Mouse (Mus musculus): ENCODE results near the gene Dusp7. TPM values are rescaled to one million over a fixed set of nuclear protein-coding genes. Genes with fewer than 3 reads are reported as not detected.

The Dusp7 gene
- polyA plus RNA-seq, 1 experiment from 2014 or later, result 48.4 TPM

- DNase-seq (ENCODE audit: low spot score) (peak; percentile 77), ATAC-seq (ENCODE audit: low read depth) (peak; percentile 10; the same call in 1 of the 2 replicates)
- Histone ChIP-seq H3K9ac (ENCODE audit: low read depth, low read length) (peak overlapping the region; percentile 97), H3K4me1 (ENCODE audit: control insufficient read depth, insufficient read depth, low read length) (peaks cover 38% of the 10 kb centered on the region), H3K4me3 (ENCODE audit: low read depth, low read length) (peak overlapping the region; percentile 92), H3K4me2 (ENCODE audit: low read depth, low read length) (peak overlapping the region; percentile 97), H3K27me3 (replicated peaks; ENCODE audit: control insufficient read depth, insufficient read depth, low read length) (no peaks in the 10 kb centered on the region), H3K36me3 (ENCODE audit: control insufficient read depth, insufficient read depth, low read length) (peaks cover 34% of the 10 kb centered on the region), H3K27ac (replicated peaks; ENCODE audit: low read depth, low read length) (peak overlapping the region; percentile 98), H3K9me3 (ENCODE audit: control insufficient read depth, low read length) (no peaks in the 10 kb centered on the region)
- WGBS, result 0% methylated on average over 27 of the region's 72 CpGs
Observed at GRCm38 (mm10) chr9:106368831-106369501, 534 bp downstream of the Dusp7 start.

- H3K36me3 ChIP-seq (ENCODE audit: control insufficient read depth, insufficient read depth, low read length), result peaks cover 43% of the 10 kb centered on the region
- H3K27me3 ChIP-seq (replicated peaks; ENCODE audit: control insufficient read depth, insufficient read depth, low read length), result no peaks in the 10 kb centered on the region
- 2% methylated on average over 10 of the region's 11 CpGs for WGBS
- peaks cover 31% of the 10 kb centered on the region for H3K4me1 ChIP-seq (ENCODE audit: control insufficient read depth, insufficient read depth, low read length)
- peak overlapping the region; percentile 97 for H3K9ac ChIP-seq (ENCODE audit: low read depth, low read length)
- ATAC-seq (ENCODE audit: low read depth), result no peak
- peak overlapping the region; percentile 92 for H3K4me3 ChIP-seq (ENCODE audit: low read depth, low read length)
- H3K4me2 ChIP-seq (ENCODE audit: low read depth, low read length), result peak overlapping the region; percentile 97
- H3K27ac ChIP-seq (replicated peaks; ENCODE audit: low read depth, low read length), result peak overlapping the region; percentile 98
- no peaks in the 10 kb centered on the region for H3K9me3 ChIP-seq (ENCODE audit: control insufficient read depth, low read length)
- peak; percentile 77 for DNase-seq (ENCODE audit: low spot score)
Observed at GRCm38 (mm10) chr9:106369801-106370485, 1.5 kb downstream of the Dusp7 start.

GRCm38 (mm10) chr9:106370620-106371383 lies 2.4 kb downstream of the Dusp7 start:
- DNase-seq (ENCODE audit: low spot score) (peak; percentile 83), ATAC-seq (ENCODE audit: low read depth) (no peak)
- H3K9ac ChIP-seq (ENCODE audit: low read depth, low read length), result peak overlapping the region; percentile 97
- H3K36me3 ChIP-seq (ENCODE audit: control insufficient read depth, insufficient read depth, low read length), result peaks cover 52% of the 10 kb centered on the region
- no peaks in the 10 kb centered on the region for H3K27me3 ChIP-seq (replicated peaks; ENCODE audit: control insufficient read depth, insufficient read depth, low read length)
- H3K27ac ChIP-seq (replicated peaks; ENCODE audit: low read depth, low read length), result peak overlapping the region; percentile 98
- no peaks in the 10 kb centered on the region for H3K9me3 ChIP-seq (ENCODE audit: control insufficient read depth, low read length)
- WGBS, result 45% methylated on average over 17 of the region's 30 CpGs
- H3K4me2 ChIP-seq (ENCODE audit: low read depth, low read length), result peak overlapping the region; percentile 97
- peak overlapping the region; percentile 92 for H3K4me3 ChIP-seq (ENCODE audit: low read depth, low read length)
- H3K4me1 ChIP-seq (ENCODE audit: control insufficient read depth, insufficient read depth, low read length), result peaks cover 29% of the 10 kb centered on the region

GRCm38 (mm10) chr9:106371384-106371671 lies 2.9 kb downstream of the Dusp7 start:
- H3K4me1 ChIP-seq (ENCODE audit: control insufficient read depth, insufficient read depth, low read length), result peaks cover 26% of the 10 kb centered on the region
- peak overlapping the region; percentile 97 for H3K9ac ChIP-seq (ENCODE audit: low read depth, low read length)
- H3K9me3 ChIP-seq (ENCODE audit: control insufficient read depth, low read length), result no peaks in the 10 kb centered on the region
- WGBS, result 27% methylated on average over 6 of the region's 6 CpGs
- H3K4me2 ChIP-seq (ENCODE audit: low read depth, low read length), result peak overlapping the region; percentile 97
- H3K36me3 ChIP-seq (ENCODE audit: control insufficient read depth, insufficient read depth, low read length), result peaks cover 54% of the 10 kb centered on the region
- H3K27ac ChIP-seq (replicated peaks; ENCODE audit: low read depth, low read length), result peak overlapping the region; percentile 98
- no peaks in the 10 kb centered on the region for H3K27me3 ChIP-seq (replicated peaks; ENCODE audit: control insufficient read depth, insufficient read depth, low read length)
- peak overlapping the region; percentile 92 for H3K4me3 ChIP-seq (ENCODE audit: low read depth, low read length)
- no peak for ATAC-seq (ENCODE audit: low read depth)
- no peak for DNase-seq (ENCODE audit: low spot score)

- Histone ChIP-seq H3K9me3 (ENCODE audit: control insufficient read depth, low read length) (no peaks in the 10 kb centered on the region), H3K4me3 (ENCODE audit: low read depth, low read length) (peak overlapping the region; percentile 92), H3K9ac (ENCODE audit: low read depth, low read length) (peak overlapping the region; percentile 97), H3K4me1 (ENCODE audit: control insufficient read depth, insufficient read depth, low read length) (peaks cover 22% of the 10 kb centered on the region), H3K36me3 (ENCODE audit: control insufficient read depth, insufficient read depth, low read length) (peaks cover 57% of the 10 kb centered on the region), H3K4me2 (ENCODE audit: low read depth, low read length) (peak overlapping the region; percentile 97), H3K27ac (replicated peaks; ENCODE audit: low read depth, low read length) (peak overlapping the region; percentile 98), H3K27me3 (replicated peaks; ENCODE audit: control insufficient read depth, insufficient read depth, low read length) (no peaks in the 10 kb centered on the region)
- no peak for ATAC-seq (ENCODE audit: low read depth)
- peak; percentile 71 for DNase-seq (ENCODE audit: low spot score)
- WGBS, result 10% methylated on average over 6 of the region's 6 CpGs
Observed at GRCm38 (mm10) chr9:106371776-106372175, 3.3 kb downstream of the Dusp7 start.

GRCm38 (mm10) chr9:106372431-106373412 lies 4.3 kb downstream of the Dusp7 start:
- H3K4me2 ChIP-seq (ENCODE audit: low read depth, low read length), result peak overlapping the region; percentile 97
- H3K4me3 ChIP-seq (ENCODE audit: low read depth, low read length), result peak overlapping the region; percentile 92; the same call in 1 of the 2 replicates
- H3K27ac ChIP-seq (replicated peaks; ENCODE audit: low read depth, low read length), result no peak overlapping the region
- no peak for ATAC-seq (ENCODE audit: low read depth)
- peak overlapping the region; percentile 97; the same call in 1 of the 2 replicates for H3K9ac ChIP-seq (ENCODE audit: low read depth, low read length)
- WGBS, result 81% methylated on average over 11 of the region's 11 CpGs
- H3K27me3 ChIP-seq (replicated peaks; ENCODE audit: control insufficient read depth, insufficient read depth, low read length), result no peaks in the 10 kb centered on the region
- H3K4me1 ChIP-seq (ENCODE audit: control insufficient read depth, insufficient read depth, low read length), result peaks cover 18% of the 10 kb centered on the region
- DNase-seq (ENCODE audit: low spot score), result no peak
- no peaks in the 10 kb centered on the region for H3K9me3 ChIP-seq (ENCODE audit: control insufficient read depth, low read length)
- peaks cover 66% of the 10 kb centered on the region for H3K36me3 ChIP-seq (ENCODE audit: control insufficient read depth, insufficient read depth, low read length)

- Histone ChIP-seq H3K9ac (ENCODE audit: low read depth, low read length) (0 out of 2 replicates have a peak overlapping the region, but pooled peaks have one; percentile 3), H3K27ac (replicated peaks; ENCODE audit: low read depth, low read length) (no peak overlapping the region), H3K4me1 (ENCODE audit: control insufficient read depth, insufficient read depth, low read length) (peaks cover 18% of the 10 kb centered on the region), H3K27me3 (replicated peaks; ENCODE audit: control insufficient read depth, insufficient read depth, low read length) (no peaks in the 10 kb centered on the region), H3K36me3 (ENCODE audit: control insufficient read depth, insufficient read depth, low read length) (peaks cover 78% of the 10 kb centered on the region), H3K4me2 (ENCODE audit: low read depth, low read length) (no peak overlapping the region), H3K9me3 (ENCODE audit: control insufficient read depth, low read length) (no peaks in the 10 kb centered on the region), H3K4me3 (ENCODE audit: low read depth, low read length) (no peak overlapping the region)
- ATAC-seq (ENCODE audit: low read depth) (no peak), DNase-seq (ENCODE audit: low spot score) (no peak)
- 70% methylated on average over 7 of the region's 7 CpGs for WGBS
Observed at GRCm38 (mm10) chr9:106373973-106374372, 5.5 kb downstream of the Dusp7 start.

GRCm38 (mm10) chr9:106377247-106377646 lies 8.8 kb downstream of the Dusp7 start:
- H3K27ac ChIP-seq (replicated peaks; ENCODE audit: low read depth, low read length), result no peak overlapping the region
- H3K27me3 ChIP-seq (replicated peaks; ENCODE audit: control insufficient read depth, insufficient read depth, low read length), result no peaks in the 10 kb centered on the region
- H3K36me3 ChIP-seq (ENCODE audit: control insufficient read depth, insufficient read depth, low read length), result peaks cover 65% of the 10 kb centered on the region
- ATAC-seq (ENCODE audit: low read depth), result no peak
- DNase-seq (ENCODE audit: low spot score), result no peak
- H3K4me1 ChIP-seq (ENCODE audit: control insufficient read depth, insufficient read depth, low read length), result peaks cover 5% of the 10 kb centered on the region
- no peak overlapping the region for H3K4me2 ChIP-seq (ENCODE audit: low read depth, low read length)
- H3K9me3 ChIP-seq (ENCODE audit: control insufficient read depth, low read length), result no peaks in the 10 kb centered on the region
- H3K4me3 ChIP-seq (ENCODE audit: low read depth, low read length), result no peak overlapping the region
- WGBS, result 76% methylated on average over 8 of the region's 8 CpGs
- H3K9ac ChIP-seq (ENCODE audit: low read depth, low read length), result no peak overlapping the region
